Mouse (Mus musculus) stomach, postnatal 0 days (tissue): ENCODE results near the gene Psors1c2. TPM values are rescaled to one million over a fixed set of nuclear protein-coding genes. Genes with fewer than 3 reads are reported as not detected.

Source experiments
- ATAC-seq: fragments of 200-750 bp; cut with Nextera tagmentation; 2 replicates; pipeline ENCODE4 v1.8.0; 2017; ENCODE audit not compliant: low FRiP score, low TSS enrichment
- DNase-seq: peaks from one replicate; pipeline ENCODE4 v3.0.0-alpha.2; 2016; ENCODE audit warnings: low spot score
- H3K27ac ChIP-seq: fragments of 300-500 bp; sonication (generic); replicated peaks from 2 replicates; pipeline ENCODE4 v1.5.1; 2014; ENCODE audit warnings: mild to moderate bottlenecking, control low read depth
- H3K27me3 ChIP-seq: fragments of 300-500 bp; sonication (generic); 2 replicates; pipeline ENCODE4 v1.6.1; 2014; ENCODE audit warnings: low read length; ENCODE audit not compliant: control insufficient read depth, insufficient read depth
- H3K36me3 ChIP-seq: fragments of 300-500 bp; sonication (generic); 2 replicates; pipeline ENCODE4 v1.6.1; 2014; ENCODE audit warnings: low read length, mixed read lengths; ENCODE audit not compliant: control insufficient read depth, insufficient read depth
- H3K4me1 ChIP-seq: fragments of 300-500 bp; sonication (generic); replicated peaks from 2 replicates; pipeline ENCODE4 v1.6.1; 2014; ENCODE audit warnings: antibody characterized with exemption; ENCODE audit not compliant: control insufficient read depth, insufficient read depth
- H3K4me2 ChIP-seq: fragments of 300-500 bp; sonication (generic); replicated peaks from 2 replicates; pipeline ENCODE4 v1.6.1; 2014; ENCODE audit warnings: low read depth, mild to moderate bottlenecking, control low read depth, moderate library complexity
- H3K4me3 ChIP-seq: fragments of 300-500 bp; sonication (generic); 2 replicates; pipeline ENCODE4 v1.5.1; 2014; ENCODE audit warnings: low read depth, low read length, control low read depth
- H3K9ac ChIP-seq: fragments of 300-500 bp; sonication (generic); 2 replicates; pipeline ENCODE4 v1.6.1; 2014; ENCODE audit warnings: mild to moderate bottlenecking, low read length, control low read depth, mixed read lengths
- H3K9me3 ChIP-seq: fragments of 300-500 bp; sonication (generic); 2 replicates; pipeline ENCODE4 v1.6.1; 2016; ENCODE audit warnings: low read length; ENCODE audit not compliant: control insufficient read depth
- CTCF ChIP-seq: IDR thresholded peaks from 2 replicates; pipeline ENCODE4 v1.5.1; 2016; ENCODE audit warnings: antibody characterized with exemption, low read depth, mild to moderate bottlenecking, moderate library complexity
- EP300 ChIP-seq: optimal IDR thresholded peaks from 2 replicates; pipeline ENCODE3; 2016; ENCODE audit warnings: antibody characterized with exemption
- WGBS: fragments of 180-500 bp; shearing (Covaris S2); extraction: QIAGEN DNeasy Blood & Tissue Kit; methylation state at CpG from one replicate; pipeline ENCODE4 v1.1.7; 2014; 5-methylcytosine and 5-hydroxymethylcytosine counted together
- polyA plus RNA-seq: library from polyadenylated mRNA; unstranded; fragments of >200 nt; fragmentation: Nextera tagmentation; extraction: Ambion mirVana; gene quantifications from 2 replicates; pipeline ENCODE4 v1.2.1, GENCODE M21; 2015

Gene Psors1c2
- polyA plus RNA-seq, 1 experiment from 2014 or later = 66.8 TPM

GRCm38 (mm10) chr17:35542761-35543411, 9.9 kb downstream of the Psors1c2 start:
- TF ChIP-seq EP300 (no peak), CTCF (no peak)
- Histone ChIP-seq H3K9ac (no peak overlapping the region), H3K36me3 (no peaks in the 10 kb centered on the region), H3K27ac (0 out of 2 replicates have a peak overlapping the region, but pooled peaks have one; percentile 8), H3K4me2 (no peak overlapping the region), H3K4me3 (no peak overlapping the region), H3K27me3 (no peaks in the 10 kb centered on the region), H3K4me1 (no peaks in the 10 kb centered on the region), H3K9me3 (no peaks in the 10 kb centered on the region)
- DNase-seq (no peak), ATAC-seq (no peak)
- WGBS = 75% methylated on average over 15 of the region's 15 CpGs

DNA sequence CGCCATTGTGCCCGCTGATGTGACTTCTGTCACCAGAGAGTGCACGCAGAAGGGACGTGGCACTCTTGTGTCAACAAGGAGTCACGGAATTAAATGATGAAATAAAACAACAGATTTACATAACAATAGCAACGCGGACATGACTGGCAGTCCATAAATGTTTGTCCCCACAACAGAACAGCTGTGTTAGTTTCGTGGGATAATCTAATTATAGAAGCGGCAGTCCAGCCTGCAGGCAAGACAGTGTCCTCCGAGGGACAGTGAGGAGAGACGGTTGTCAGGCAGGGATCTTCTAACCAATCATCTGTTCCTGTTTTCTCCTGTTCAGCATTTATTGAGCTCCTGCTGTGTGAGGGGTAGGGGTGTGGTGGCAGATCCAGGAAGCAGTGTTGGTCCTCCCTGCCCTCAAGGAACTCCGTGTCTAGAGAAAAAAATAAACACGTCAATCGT, 10.4 kb downstream of the Psors1c2 start:
- 51% methylated on average over 14 of the region's 14 CpGs for WGBS
- Histone ChIP-seq H3K4me3 (no peak overlapping the region), H3K27ac (no peak overlapping the region), H3K9me3 (no peaks in the 10 kb centered on the region), H3K36me3 (no peaks in the 10 kb centered on the region), H3K4me2 (no peak overlapping the region), H3K4me1 (no peaks in the 10 kb centered on the region), H3K27me3 (no peaks in the 10 kb centered on the region), H3K9ac (no peak overlapping the region)
- ATAC-seq (no peak), DNase-seq (no peak)
- TF ChIP-seq EP300 (no peak), CTCF (no peak)

GRCm38 (mm10) chr17:35544001-35544400, 11.0 kb downstream of the Psors1c2 start:
- Histone ChIP-seq H3K9me3 (no peaks in the 10 kb centered on the region), H3K9ac (no peak overlapping the region), H3K4me1 (no peaks in the 10 kb centered on the region), H3K4me2 (no peak overlapping the region), H3K27ac (no peak overlapping the region), H3K27me3 (no peaks in the 10 kb centered on the region), H3K4me3 (no peak overlapping the region), H3K36me3 (no peaks in the 10 kb centered on the region)
- TF ChIP-seq EP300 (no peak), CTCF (no peak)
- WGBS = 61% methylated on average over 6 of the region's 6 CpGs
- DNase-seq (no peak), ATAC-seq (no peak)

DNA sequence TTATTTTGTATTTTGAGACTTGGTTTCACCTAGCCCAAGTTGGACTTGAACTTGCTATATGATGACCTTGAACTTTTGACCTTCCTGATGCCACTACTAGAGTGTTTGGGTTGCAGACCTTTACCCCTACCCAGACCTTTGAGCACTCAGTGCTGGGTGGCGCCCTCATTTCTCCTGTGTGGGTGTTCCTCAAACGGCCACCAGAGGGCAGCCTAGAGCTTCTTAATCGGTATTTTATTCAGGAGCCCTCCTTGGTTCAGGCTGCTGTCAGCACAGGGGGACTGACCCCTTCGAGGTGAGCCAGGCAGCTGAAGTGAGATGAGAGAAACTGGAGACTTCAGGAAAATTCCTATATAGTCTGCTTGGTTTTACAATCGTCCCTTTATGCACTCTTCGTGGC, 11.7 kb downstream of the Psors1c2 start:
- TF ChIP-seq EP300 = no peak
- TF ChIP-seq CTCF = peak; percentile 87
- H3K27ac ChIP-seq = no peak overlapping the region
- no peaks in the 10 kb centered on the region for H3K36me3 ChIP-seq
- H3K4me3 ChIP-seq = no peak overlapping the region
- DNase-seq = peak; percentile 58
- no peak overlapping the region for H3K9ac ChIP-seq
- no peaks in the 10 kb centered on the region for H3K4me1 ChIP-seq
- no peak overlapping the region for H3K4me2 ChIP-seq
- 0 out of 2 replicates have a peak, but pooled peaks have one; percentile 27 for ATAC-seq
- no peaks in the 10 kb centered on the region for H3K9me3 ChIP-seq
- no peaks in the 10 kb centered on the region for H3K27me3 ChIP-seq
- 34% methylated on average over 6 of the region's 6 CpGs for WGBS

DNA sequence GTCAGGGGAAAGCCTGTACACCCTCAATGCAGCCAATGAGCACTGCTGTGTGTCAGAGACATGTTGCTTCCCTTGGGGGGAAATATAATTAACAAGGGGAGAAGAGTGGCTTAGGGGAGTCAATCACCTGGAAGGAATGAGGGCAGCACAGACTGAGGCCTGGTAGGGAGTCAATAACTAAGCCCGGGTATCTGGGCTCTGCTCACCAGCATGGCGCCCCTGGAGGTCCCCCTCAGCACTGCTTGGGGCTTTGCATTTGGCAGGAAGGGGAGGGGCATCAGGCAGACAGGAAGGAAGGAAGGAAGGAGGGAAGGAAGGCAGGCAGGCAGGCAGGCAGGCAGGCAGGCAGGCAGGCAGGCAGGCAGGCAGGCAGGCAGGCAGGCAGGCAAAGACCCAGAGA, 14.5 kb downstream of the Psors1c2 start:
- TF ChIP-seq EP300 = no peak
- TF ChIP-seq CTCF = 0 out of 2 replicates have a peak, but pooled peaks have one; percentile 10
- Histone ChIP-seq H3K4me2 (no peak overlapping the region), H3K27ac (no peak overlapping the region), H3K27me3 (no peaks in the 10 kb centered on the region), H3K36me3 (no peaks in the 10 kb centered on the region), H3K9ac (no peak overlapping the region), H3K4me3 (no peak overlapping the region), H3K4me1 (no peaks in the 10 kb centered on the region), H3K9me3 (no peaks in the 10 kb centered on the region)
- ATAC-seq (no peak), DNase-seq (no peak)
- WGBS = 67% methylated on average over 1 of the region's 2 CpGs

GRCm38 (mm10) chr17:35548636-35549035, 15.6 kb downstream of the Psors1c2 start:
- TF ChIP-seq EP300 = no peak
- no peak for TF ChIP-seq CTCF
- Histone ChIP-seq H3K4me1 (no peaks in the 10 kb centered on the region), H3K4me3 (no peak overlapping the region), H3K4me2 (no peak overlapping the region), H3K9ac (no peak overlapping the region), H3K9me3 (no peaks in the 10 kb centered on the region), H3K36me3 (no peaks in the 10 kb centered on the region), H3K27me3 (no peaks in the 10 kb centered on the region), H3K27ac (peak overlapping the region; percentile 69; the same call in 1 of the 2 replicates)
- 25% methylated on average over 5 of the region's 5 CpGs for WGBS
- ATAC-seq = no peak
- no peak for DNase-seq
